ENCODE assay signal across 8 mouse cellular contexts in the genomic region with DNA sequence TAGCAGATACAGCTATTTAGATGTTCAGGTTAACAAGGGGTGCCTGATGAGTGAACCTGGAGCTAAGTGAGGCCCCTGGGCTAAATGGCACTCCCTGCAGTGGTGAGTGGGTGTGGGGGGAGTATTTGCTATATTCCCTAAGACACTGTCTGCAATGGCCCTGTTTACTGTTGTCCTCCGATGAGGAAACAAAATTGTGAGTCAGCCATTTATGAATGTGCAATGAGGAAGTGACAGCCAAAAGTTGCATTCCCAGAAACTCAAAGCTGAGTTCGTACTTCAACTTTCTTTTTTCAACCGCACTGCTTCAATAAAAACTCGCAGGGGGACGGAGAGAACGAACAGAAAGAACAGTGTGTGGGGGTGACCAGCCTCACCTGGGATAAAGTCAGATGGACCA. TPM values are rescaled to one million over a fixed set of nuclear protein-coding genes. Genes with fewer than 3 reads are reported as not detected.
DNase-seq lines count a peak whose midpoint lies in the region; ATAC-seq and TF ChIP-seq lines count a peak whose summit lies in the region.

No protein-coding gene starts in this region.

- H3K36me3 ChIP-seq in liver, adult 2 months (ENCODE audit: control insufficient read depth, insufficient read depth, low read length), result no peaks in the 10 kb centered on the region
- no peaks in the 10 kb centered on the region for H3K36me3 ChIP-seq in embryonic facial prominence, embryonic 15.5 days
- no peaks in the 10 kb centered on the region for H3K36me3 ChIP-seq in limb, embryonic 14.5 days (ENCODE audit: control insufficient read depth, insufficient read depth, low read length)
- 0 out of 2 replicates have a peak, but pooled peaks cover 11% of the 10 kb centered on the region for H3K36me3 ChIP-seq in neural tube, embryonic 15.5 days

- no peaks in the 10 kb centered on the region for H3K9me3 ChIP-seq in embryonic facial prominence, embryonic 15.5 days (replicated peaks)
- H3K9me3 ChIP-seq in limb, embryonic 14.5 days (ENCODE audit: control insufficient read depth, low read length), result no peaks in the 10 kb centered on the region
- no peaks in the 10 kb centered on the region for H3K9me3 ChIP-seq in neural tube, embryonic 15.5 days (replicated peaks)

- WGBS in liver, adult 2 months, result 57% methylated on average over 6 of the region's 6 CpGs
- WGBS in embryonic facial prominence, embryonic 15.5 days, result 80% methylated on average over 6 of the region's 6 CpGs
- 69% methylated on average over 6 of the region's 6 CpGs for WGBS in limb, embryonic 14.5 days
- 87% methylated on average over 6 of the region's 6 CpGs for WGBS in neural tube, embryonic 15.5 days

- intact Hi-C loops in left cerebral cortex, postnatal 14 days (cut with DNase I), result no loop called here

- H3K4me3 ChIP-seq in liver, adult 2 months (ENCODE audit: insufficient read depth, low read depth, low read length), result peak overlapping the region; percentile 45
- H3K4me3 ChIP-seq in embryonic facial prominence, embryonic 15.5 days (replicated peaks), result peak overlapping the region; percentile 36; the same call in 1 of the 2 replicates
- H3K4me3 ChIP-seq in limb, embryonic 14.5 days (replicated peaks; ENCODE audit: low read length), result peak overlapping the region; percentile 4; the same call in 1 of the 2 replicates
- H3K4me3 ChIP-seq in neural tube, embryonic 15.5 days (replicated peaks), result peak overlapping the region; percentile 24

- H3K9ac ChIP-seq in liver, adult 2 months (ENCODE audit: low read depth, low read length), result peak overlapping the region; percentile 47
- H3K9ac ChIP-seq in embryonic facial prominence, embryonic 15.5 days, result no peak overlapping the region
- H3K9ac ChIP-seq in limb, embryonic 14.5 days (ENCODE audit: low read depth, low read length, severe bottlenecking), result no peak overlapping the region
- H3K9ac ChIP-seq in neural tube, embryonic 15.5 days (replicated peaks), result 0 out of 2 replicates have a peak overlapping the region, but pooled peaks have one; percentile 34

- H3K4me1 ChIP-seq in liver, adult 2 months (ENCODE audit: control insufficient read depth, insufficient read depth, low read length), result peaks cover 4% of the 10 kb centered on the region
- peaks cover 17% of the 10 kb centered on the region for H3K4me1 ChIP-seq in embryonic facial prominence, embryonic 15.5 days
- peaks cover 8% of the 10 kb centered on the region for H3K4me1 ChIP-seq in limb, embryonic 14.5 days (ENCODE audit: control insufficient read depth, insufficient read depth, low read length)
- peaks cover 47% of the 10 kb centered on the region for H3K4me1 ChIP-seq in neural tube, embryonic 15.5 days

- H3K79me2 ChIP-seq in liver, adult 2 months (ENCODE audit: control insufficient read depth, insufficient read depth, low read length), result no peaks in the 10 kb centered on the region

- ATAC-seq in embryonic facial prominence, embryonic 15.5 days (ENCODE audit: insufficient number of reproducible peaks, low FRiP score, low TSS enrichment, low read depth), result no peak
- ATAC-seq in limb, embryonic 14.5 days (ENCODE audit: low FRiP score, low read depth), result no peak
- no peak for ATAC-seq in neural tube, embryonic 15.5 days (ENCODE audit: low FRiP score)

- no peaks in the 10 kb centered on the region for H3K27me3 ChIP-seq in liver, adult 2 months (ENCODE audit: control insufficient read depth, insufficient read depth, low read length)
- no peaks in the 10 kb centered on the region for H3K27me3 ChIP-seq in embryonic facial prominence, embryonic 15.5 days
- no peaks in the 10 kb centered on the region for H3K27me3 ChIP-seq in limb, embryonic 14.5 days (ENCODE audit: control insufficient read depth, insufficient read depth, low read length)
- no peaks in the 10 kb centered on the region for H3K27me3 ChIP-seq in neural tube, embryonic 15.5 days (replicated peaks)

- peak overlapping the region; percentile 39 for H3K27ac ChIP-seq in liver, adult 2 months (replicated peaks; ENCODE audit: insufficient read depth, low read depth, low read length)
- H3K27ac ChIP-seq in embryonic facial prominence, embryonic 15.5 days (replicated peaks), result no peak overlapping the region; the same call in 1 of the 2 replicates
- H3K27ac ChIP-seq in limb, embryonic 14.5 days (replicated peaks; ENCODE audit: low read depth, low read length), result no peak overlapping the region
- H3K27ac ChIP-seq in neural tube, embryonic 15.5 days (replicated peaks), result peak overlapping the region; percentile 66

- peak; percentile 34 for DNase-seq in liver, adult 2 months (ENCODE audit: extremely low read depth, low read depth, low spot score)
- no peak for DNase-seq in liver
- no peak for DNase-seq in limb, embryonic 14.5 days (ENCODE audit: low spot score)
- DNase-seq in right cerebral cortex, postnatal 36 days (ENCODE audit: low spot score in 2 of 2), result no peak
- DNase-seq in left cerebral cortex, postnatal 14 days (ENCODE audit: low spot score in 2 of 2), result no peak
- DNase-seq in urinary bladder, postnatal 25 days (ENCODE audit: low spot score), result no peak

- no peak for TF ChIP-seq CTCF in liver, adult 2 months (IDR thresholded peaks at IDR 0.05; ENCODE audit: low read depth, low read length)

- no peak for TF ChIP-seq POLR2A in liver, adult 2 months (IDR thresholded peaks at IDR 0.05; ENCODE audit: extremely low read depth, insufficient read depth, low read length)
- no peak for TF ChIP-seq POLR2A in limb, embryonic 14.5 days (IDR thresholded peaks at IDR 0.05; ENCODE audit: borderline replicate concordance, extremely low read depth, insufficient read depth, insufficient read length)

- peak overlapping the region; percentile 46 for H3K4me2 ChIP-seq in embryonic facial prominence, embryonic 15.5 days (replicated peaks)
- H3K4me2 ChIP-seq in limb, embryonic 14.5 days (replicated peaks; ENCODE audit: low read depth, low read length, severe bottlenecking), result no peak overlapping the region
- peak overlapping the region; percentile 55 for H3K4me2 ChIP-seq in neural tube, embryonic 15.5 days

RNA-seq across cellular contexts. Expression of gene Rnasel, which starts 3.3 kb away (rescaled TPM):
- 3.7 and 5.1 TPM in 2 replicates for total RNA-seq in liver, adult 2 months (2014; rRNA removed)
- polyA plus RNA-seq in liver, adult 2 months (2012; rRNA removed), result 0.57 and 0.72 TPM in 2 replicates
- polyA plus RNA-seq in embryonic facial prominence, embryonic 15.5 days (2015; fragmentation: Nextera tagmentation; extraction: Ambion mirVana), result 14.3 and 14.8 TPM in 2 replicates
- 19.4 and 23.5 TPM in 2 replicates for polyA plus RNA-seq in limb, embryonic 14.5 days (2012; rRNA removed)
- 10.0 and 14.1 TPM in 2 replicates for polyA plus RNA-seq in limb, embryonic 14.5 days (2014; fragmentation: Nextera tagmentation; extraction: Ambion mirVana)
- polyA plus RNA-seq in neural tube, embryonic 15.5 days (2015; fragmentation: Nextera tagmentation; extraction: Ambion mirVana), result 31.4 and 32.0 TPM in 2 replicates
- 1 to 10 TPM; 7.6 to 8.3 TPM for total RNA-seq in left cerebral cortex, postnatal 14 days (2021)

RNA-seq across cellular contexts. Expression of gene Rgs16, which starts 12.4 kb away (rescaled TPM):
- 38.2 and 125 TPM in 2 replicates for total RNA-seq in liver, adult 2 months (2014; rRNA removed)
- polyA plus RNA-seq in liver, adult 2 months (2012; rRNA removed), result 1.6 and 3.9 TPM in 2 replicates
- 18.5 and 20.6 TPM in 2 replicates for polyA plus RNA-seq in embryonic facial prominence, embryonic 15.5 days (2015; fragmentation: Nextera tagmentation; extraction: Ambion mirVana)
- polyA plus RNA-seq in limb, embryonic 14.5 days (2012; rRNA removed), result 21.9 and 22.6 TPM in 2 replicates
- 6.4 and 8.5 TPM in 2 replicates for polyA plus RNA-seq in limb, embryonic 14.5 days (2014; fragmentation: Nextera tagmentation; extraction: Ambion mirVana)
- 11.3 and 14.3 TPM in 2 replicates for polyA plus RNA-seq in neural tube, embryonic 15.5 days (2015; fragmentation: Nextera tagmentation; extraction: Ambion mirVana)
- total RNA-seq in left cerebral cortex, postnatal 14 days (2021), result 1 to 10 TPM; 6.6 to 6.8 TPM

Comparison
In these comparisons a context has a peak if more than half of its experiments do, and no peak if none do; other contexts are left out.
1. H3K27ac ChIP-seq: peak in liver, adult 2 months (single experiment) and neural tube, embryonic 15.5 days (single experiment); none in embryonic facial prominence, embryonic 15.5 days (single experiment) and limb, embryonic 14.5 days (single experiment).
2. H3K9ac ChIP-seq: peak in liver, adult 2 months (single experiment) and neural tube, embryonic 15.5 days (single experiment); none in embryonic facial prominence, embryonic 15.5 days (single experiment) and limb, embryonic 14.5 days (single experiment).
3. Peak in every context shown above with its lines, with median percentiles within 50 percentile points of each other: H3K4me3 ChIP-seq.